Mouse (Mus musculus) left cerebral cortex, adult 18-20 months (tissue): Measurements from ENCODE around the gene Slc25a27. TPM values are rescaled to one million over a fixed set of nuclear protein-coding genes. Genes with fewer than 3 reads are reported as not detected.

Source experiments
- total RNA-seq, 2 experiments: library from RNA; stranded (reverse); gene quantifications; 2 replicates each; pipeline ENCODE4 v1.2.3; 2021

Gene Slc25a27
- total RNA-seq, 2 experiments from 2014 or later, result 43.1 to 44.8 TPM

Other genes with a start within 250 kb of the Slc25a27 start
- not detected for gene Mep1a, start 164.4 kb downstream of the Slc25a27 start, total RNA-seq
- under 1 TPM in 1 of 2 experiments, not detected in 1; 0.35 TPM for gene Ankrd66, start 123.6 kb downstream of the Slc25a27 start, total RNA-seq
- gene Pla2g7, start 99.1 kb downstream of the Slc25a27 start, total RNA-seq, result 10 to 100 TPM; 83.5 to 85.2 TPM
- gene Tdrd6, start 36.9 kb downstream of the Slc25a27 start, total RNA-seq, result under 1 TPM; 0.56 to 0.84 TPM
- 1 to 10 TPM; 1.8 to 3.4 TPM for gene Cyp39a1, start 211 bp upstream of the Slc25a27 start, total RNA-seq
- gene Rcan2, start 134.1 kb upstream of the Slc25a27 start, total RNA-seq, result 100 to 1,000 TPM; 185 to 214 TPM